Mouse (Mus musculus): Measurements from ENCODE around the gene Tlr9. TPM values are rescaled to one million over a fixed set of nuclear protein-coding genes. Genes with fewer than 3 reads are reported as not detected.

Tlr9 gene
- 1 to 10 TPM; 2.1 to 3.5 TPM for total RNA-seq (2023)

GRCm38 (mm10) chr9:106222261-106222851 lies at the start of gene Tlr9:
Gene Tlr9 (plus strand): TSS chr9:106222598.

GRCm38 (mm10) chr9:106199535-106200272 lies 22.7 kb upstream of the Tlr9 start, which contains the start of gene Ppm1m:
Gene Ppm1m (minus strand): TSS chr9:106199746.

GRCm38 (mm10) chr9:106202819-106203636 lies 19.4 kb upstream of the Tlr9 start, which contains the start of gene Twf2:
Gene Twf2 (plus strand): TSS chr9:106203108.

Other genes starting within 250 kb of the Tlr9 start
- gene Col6a4, start 125.8 kb upstream of the Tlr9 start, total RNA-seq (2023): not detected
- 10 to 100 TPM in 1 of 2 experiments, 1 to 10 TPM in 1; 7.2 to 14.7 TPM for gene Glyctk, start 64.5 kb upstream of the Tlr9 start, total RNA-seq (2023)
- 100 to 1,000 TPM; 147 to 149 TPM for gene Wdr82, start 51.7 kb upstream of the Tlr9 start, total RNA-seq (2023)
- 10 to 100 TPM; 52.0 to 60.3 TPM for gene Ppm1m, start 22.9 kb upstream of the Tlr9 start, total RNA-seq (2023)
- gene Twf2, start 19.5 kb upstream of the Tlr9 start, total RNA-seq (2023): 100 to 1,000 TPM; 124 to 127 TPM
- gene Alas1, start 26.1 kb downstream of the Tlr9 start, total RNA-seq (2023): 10 to 100 TPM; 45.1 to 45.2 TPM
- 1 to 10 TPM; 3.4 to 8.3 TPM for gene Poc1a, start 58.5 kb downstream of the Tlr9 start, total RNA-seq (2023)
- 10 to 100 TPM; 37.8 to 49.4 TPM for gene Dusp7, start 146.0 kb downstream of the Tlr9 start, total RNA-seq (2023)
- 100 to 1,000 TPM; 850 to 940 TPM for gene Rpl29, start 206.9 kb downstream of the Tlr9 start, total RNA-seq (2023)
- gene Acy1, start 215.7 kb downstream of the Tlr9 start, total RNA-seq (2023): 10 to 100 TPM; 14.4 to 15.4 TPM
- gene Abhd14b, start 224.9 kb downstream of the Tlr9 start, total RNA-seq (2023): 1 to 10 TPM; 6.6 to 7.7 TPM
- 10 to 100 TPM in 1 of 2 experiments, 1 to 10 TPM in 1; 10.0 to 11.4 TPM for gene Abhd14a, start 225.1 kb downstream of the Tlr9 start, total RNA-seq (2023)
- gene Pcbp4, start 230.7 kb downstream of the Tlr9 start, total RNA-seq (2023): 10 to 100 TPM; 10.5 to 15.6 TPM
- under 1 TPM; 0.30 to 0.99 TPM for gene Gpr62, start 243.3 kb downstream of the Tlr9 start, total RNA-seq (2023)

All from T-cell, adult 66 days (primary cell).